ENCODE assay signal across 12 mouse cellular contexts in the genomic region with DNA sequence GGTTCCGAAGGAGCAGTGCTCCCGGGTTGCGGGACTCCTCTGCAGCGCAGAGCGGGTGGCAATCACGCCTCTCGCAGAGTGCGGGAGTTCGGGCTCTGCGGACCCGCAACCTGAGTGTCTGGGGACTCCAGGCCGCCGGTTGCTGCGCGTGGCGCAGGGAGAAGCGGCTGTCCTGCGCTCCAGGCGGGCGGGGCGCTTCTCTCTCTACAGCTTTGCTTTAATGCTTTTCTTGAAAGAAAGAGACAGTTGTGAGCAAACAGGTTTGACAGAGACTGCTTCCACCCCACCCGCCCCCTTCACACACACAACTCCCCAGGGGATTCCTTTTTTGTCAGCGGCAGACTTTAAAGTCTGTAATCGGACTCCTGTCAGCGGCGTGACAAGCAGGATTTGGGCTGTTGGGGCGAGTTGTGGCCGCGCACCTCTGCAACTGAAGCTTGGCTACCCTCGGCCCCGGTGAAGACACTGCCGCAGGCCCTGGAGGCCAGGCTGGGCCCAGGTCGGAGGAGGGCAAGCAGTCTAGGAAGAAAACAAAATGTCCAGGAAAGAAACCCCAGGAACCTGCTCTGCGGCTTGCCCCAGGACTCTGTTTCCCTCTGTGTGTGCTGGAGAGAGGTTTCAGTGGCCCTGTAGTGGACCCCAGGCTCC. TPM values are rescaled to one million over a fixed set of nuclear protein-coding genes. Genes with fewer than 3 reads are reported as not detected.
A peak's percentile ranks its signal among the peaks of the same experiment; 100 is the strongest.
DNase-seq lines count a peak whose midpoint lies in the region; ATAC-seq and TF ChIP-seq lines count a peak whose summit lies in the region.
"Had no signal": no experiment of that assay in that cellular context is flagged by ENCODE, and none has a peak within 500 bp of the region (broad histone marks: within the 10 kb centered on the region; RNA-seq: fewer than 3 reads in every experiment).

No protein-coding gene starts in this region.

- DNase-seq in heart, adult 2 months, result no peak
- peak; percentile 72 for DNase-seq in embryo, embryonic 10.5 days (ENCODE audit: low spot score)
- peak; percentile 60 for DNase-seq in neural tube, embryonic 11.5 days (ENCODE audit: low spot score)
- no peak for DNase-seq in adrenal gland, postnatal 25 days
- DNase-seq in adrenal gland, postnatal 4 days (ENCODE audit: low spot score in 2 of 2), result no peak
- DNase-seq in left cerebral cortex, adult 11 months (ENCODE audit: low spot score), result no peak
- DNase-seq: layer of hippocampus, postnatal 36 days; thymus, postnatal 25 days had no signal

- H3K27me3 ChIP-seq in heart, embryonic 16.5 days (ENCODE audit: control insufficient read depth, insufficient read depth, low read length), result peaks cover 88% of the 10 kb centered on the region
- H3K27me3 ChIP-seq in heart, adult 2 months (ENCODE audit: control insufficient read depth, insufficient read depth, low read length), result peaks cover 38% of the 10 kb centered on the region
- peaks cover 77% of the 10 kb centered on the region for H3K27me3 ChIP-seq in hindbrain, embryonic 15.5 days
- peaks cover 100% of the 10 kb centered on the region for H3K27me3 ChIP-seq in neural tube, embryonic 11.5 days (ENCODE audit: control insufficient read depth, insufficient read depth, low read length)

- ATAC-seq in heart, embryonic 16.5 days (replicated peaks; ENCODE audit: extremely low read depth, insufficient read depth, low FRiP score), result no peak
- ATAC-seq in hindbrain, embryonic 15.5 days (ENCODE audit: low FRiP score, low read depth), result no peak
- no peak for ATAC-seq in neural tube, embryonic 11.5 days (ENCODE audit: insufficient read depth, low FRiP score, low TSS enrichment)

- peaks cover 12% of the 10 kb centered on the region for H3K4me1 ChIP-seq in heart, embryonic 16.5 days (ENCODE audit: control insufficient read depth, insufficient read depth, low read length)
- no peaks in the 10 kb centered on the region for H3K4me1 ChIP-seq in heart, adult 2 months (ENCODE audit: control insufficient read depth, insufficient read depth, low read length)
- H3K4me1 ChIP-seq in hindbrain, embryonic 15.5 days (replicated peaks), result peaks cover 43% of the 10 kb centered on the region
- peaks cover 19% of the 10 kb centered on the region for H3K4me1 ChIP-seq in neural tube, embryonic 11.5 days (ENCODE audit: control insufficient read depth, insufficient read depth, low read length)

- TF ChIP-seq CTCF in heart, adult 2 months (IDR thresholded peaks at IDR 0.05), result no peak

- no peak for TF ChIP-seq EP300 in heart, adult 2 months (IDR thresholded peaks at IDR 0.05; ENCODE audit: insufficient read depth, low read depth, low read length)

- no peak for TF ChIP-seq POLR2A in heart, adult 2 months (IDR thresholded peaks at IDR 0.05; ENCODE audit: insufficient read depth, low read depth, low read length)

- 2% methylated on average over 34 of the region's 34 CpGs for WGBS in heart, embryonic 16.5 days
- WGBS in heart, adult 2 months, result 2% methylated on average over 34 of the region's 34 CpGs
- WGBS in hindbrain, embryonic 15.5 days, result under 1% methylated on average over 34 of the region's 34 CpGs
- under 1% methylated on average over 34 of the region's 34 CpGs for WGBS in neural tube, embryonic 11.5 days

- no peaks in the 10 kb centered on the region; the same call in 1 of the 2 replicates for H3K9me3 ChIP-seq in heart, embryonic 16.5 days (replicated peaks; ENCODE audit: control insufficient read depth, low read length)
- no peaks in the 10 kb centered on the region for H3K9me3 ChIP-seq in hindbrain, embryonic 15.5 days
- H3K9me3 ChIP-seq in neural tube, embryonic 11.5 days (ENCODE audit: control insufficient read depth, low read length), result no peaks in the 10 kb centered on the region

- no peak overlapping the region for H3K9ac ChIP-seq in heart, embryonic 16.5 days (ENCODE audit: low read length)
- no peak overlapping the region for H3K9ac ChIP-seq in heart, adult 2 months (ENCODE audit: low read depth, low read length)
- 0 out of 2 replicates have a peak overlapping the region, but pooled peaks have one; percentile 1 for H3K9ac ChIP-seq in hindbrain, embryonic 15.5 days
- no peak overlapping the region for H3K9ac ChIP-seq in neural tube, embryonic 11.5 days (ENCODE audit: low read length)

- H3K4me2 ChIP-seq in heart, embryonic 16.5 days (ENCODE audit: low read depth, low read length), result no peak overlapping the region
- H3K4me2 ChIP-seq in hindbrain, embryonic 15.5 days, result peak overlapping the region; percentile 30
- 0 out of 2 replicates have a peak overlapping the region, but pooled peaks have one; percentile 12 for H3K4me2 ChIP-seq in neural tube, embryonic 11.5 days (ENCODE audit: low read depth)

- H3K79me2 ChIP-seq in heart, adult 2 months (replicated peaks; ENCODE audit: control insufficient read depth, insufficient read depth, low read length), result no peaks in the 10 kb centered on the region

- no peak overlapping the region for H3K27ac ChIP-seq in heart, embryonic 16.5 days (ENCODE audit: low read length)
- H3K27ac ChIP-seq in heart, adult 2 months, result no peak overlapping the region
- H3K27ac ChIP-seq in hindbrain, embryonic 15.5 days (replicated peaks), result no peak overlapping the region
- H3K27ac ChIP-seq in neural tube, embryonic 11.5 days (ENCODE audit: low read depth, low read length), result no peak overlapping the region
- H3K27ac ChIP-seq: macrophage had no signal

- H3K36me3 ChIP-seq in heart, embryonic 16.5 days (ENCODE audit: control insufficient read depth, insufficient read depth), result no peaks in the 10 kb centered on the region
- H3K36me3 ChIP-seq in heart, adult 2 months (ENCODE audit: control insufficient read depth, insufficient read depth, low read length), result no peaks in the 10 kb centered on the region
- H3K36me3 ChIP-seq in hindbrain, embryonic 15.5 days, result no peaks in the 10 kb centered on the region
- H3K36me3 ChIP-seq in neural tube, embryonic 11.5 days (ENCODE audit: control insufficient read depth, insufficient read depth, low read length), result no peaks in the 10 kb centered on the region

- H3K4me3 ChIP-seq in heart, embryonic 16.5 days (ENCODE audit: low read length), result peak overlapping the region; percentile 7; the same call in 1 of the 2 replicates
- H3K4me3 ChIP-seq in heart, adult 2 months, result no peak overlapping the region
- peak overlapping the region; percentile 13 for H3K4me3 ChIP-seq in hindbrain, embryonic 15.5 days
- H3K4me3 ChIP-seq in neural tube, embryonic 11.5 days (ENCODE audit: low read depth, low read length), result peak overlapping the region; percentile 10; the same call in 1 of the 2 replicates

- intact Hi-C loops in heart, adult 2 months (cut with DNase I), result no loop called here

RNA-seq across cellular contexts. Expression of a gene that starts 4.3 kb away (rescaled TPM):
- polyA plus RNA-seq in heart, embryonic 16.5 days (2015; fragmentation: Nextera tagmentation; extraction: Ambion mirVana), result 0.07 TPM in 1 of 2 replicates, not detected in the other
- total RNA-seq in heart, adult 2 months (2021), result not detected
- not detected in 2 replicates for polyA plus RNA-seq in heart, adult 2 months (2012; rRNA removed)
- 11.0 and 15.3 TPM in 2 replicates for polyA plus RNA-seq in hindbrain, embryonic 15.5 days (2015; fragmentation: Nextera tagmentation; extraction: Ambion mirVana)
- 4.2 and 4.8 TPM in 2 replicates for polyA plus RNA-seq in neural tube, embryonic 11.5 days (2014; fragmentation: Nextera tagmentation; extraction: Ambion mirVana)
- total RNA-seq in adrenal gland, postnatal 25 days (2021), result not detected in 2 replicates
- total RNA-seq in adrenal gland, postnatal 4 days (2021), result not detected
- total RNA-seq: hematopoietic stem cell, adult 5-6 weeks; layer of hippocampus, postnatal 36 days had no signal
- polyA plus RNA-seq: macrophage had no signal

Comparison
In these comparisons a context has a peak if more than half of its experiments do, and no peak if none do; other contexts are left out.
1. DNase-seq: peak in embryo, embryonic 10.5 days (single experiment) and neural tube, embryonic 11.5 days (single experiment); none in heart, adult 2 months (0 of 2), adrenal gland, postnatal 25 days (single experiment), adrenal gland, postnatal 4 days (0 of 2) and left cerebral cortex, adult 11 months (single experiment).